Mouse (Mus musculus): Measurements from ENCODE around the gene Olfr54. TPM values are rescaled to one million over a fixed set of nuclear protein-coding genes. Genes with fewer than 3 reads are reported as not detected.
A peak's percentile ranks its signal among the peaks of the same experiment; 100 is the strongest.
"Not testable (repeated sequence)": the region's sequence is repeated elsewhere in the genome, so short reads cannot be mapped to it uniquely, and the experiment has no call there.

The Olfr54 gene
- polyA plus RNA-seq, 1 experiment from 2014 or later = not detected

GRCm38 (mm10) chr11:51035951-51036350 lies 21.9 kb downstream of the Olfr54 start:
- WGBS = 88% methylated on average over 2 of the region's 2 CpGs
- H3K4me3 ChIP-seq (replicated peaks) = no peak overlapping the region
- no peaks in the 10 kb centered on the region for H3K27me3 ChIP-seq

GRCm38 (mm10) chr11:51044776-51045175 lies 30.7 kb downstream of the Olfr54 start:
- H3K9me3 ChIP-seq; H3K4me2 ChIP-seq (replicated peaks); H3K36me3 ChIP-seq; ATAC-seq; H3K27me3 ChIP-seq; H3K27ac ChIP-seq; H3K4me1 ChIP-seq (replicated peaks); H3K4me3 ChIP-seq (replicated peaks); H3K9ac ChIP-seq (replicated peaks): not testable (repeated sequence)
- 84% methylated on average over 3 of the region's 3 CpGs for WGBS

More at GRCm38 (mm10) chr11:51035951-51036350, 21.9 kb downstream of the Olfr54 start:
- Histone ChIP-seq H3K4me1 (replicated peaks) (no peaks in the 10 kb centered on the region), H3K9ac (replicated peaks) (no peak overlapping the region), H3K4me2 (replicated peaks) (no peak overlapping the region), H3K27ac (no peak overlapping the region), H3K9me3 (no peaks in the 10 kb centered on the region), H3K36me3 (no peaks in the 10 kb centered on the region)
- no peak for ATAC-seq

- H3K27me3 ChIP-seq; H3K9ac ChIP-seq (replicated peaks); H3K4me2 ChIP-seq (replicated peaks); ATAC-seq; H3K4me1 ChIP-seq (replicated peaks); H3K36me3 ChIP-seq; H3K27ac ChIP-seq; H3K9me3 ChIP-seq; H3K4me3 ChIP-seq (replicated peaks): not testable (repeated sequence)
- 79% methylated on average over 3 of the region's 3 CpGs for WGBS
These were observed 33.8 kb downstream of the Olfr54 start, which contains the start of gene Olfr1375 for GRCm38 (mm10) chr11:51047809-51048208. Olfr1375 (plus strand) TSS chr11:51048109.

- H3K9ac ChIP-seq (replicated peaks) = no peak overlapping the region
- H3K27ac ChIP-seq = no peak overlapping the region
- no peak overlapping the region for H3K4me2 ChIP-seq (replicated peaks)
- H3K4me1 ChIP-seq (replicated peaks) = no peaks in the 10 kb centered on the region
- no peak for ATAC-seq
- no peak overlapping the region for H3K4me3 ChIP-seq (replicated peaks)
- H3K27me3 ChIP-seq = no peaks in the 10 kb centered on the region
- no peaks in the 10 kb centered on the region for H3K36me3 ChIP-seq
- WGBS = 68% methylated on average over 2 of the region's 2 CpGs
- H3K9me3 ChIP-seq = no peaks in the 10 kb centered on the region
These were observed 37.6 kb downstream of the Olfr54 start for GRCm38 (mm10) chr11:51051678-51052077.

GRCm38 (mm10) chr11:51053230-51053629 lies 39.2 kb downstream of the Olfr54 start:
- Histone ChIP-seq H3K27ac (no peak overlapping the region), H3K9ac (replicated peaks) (no peak overlapping the region), H3K36me3 (no peaks in the 10 kb centered on the region), H3K4me1 (replicated peaks) (no peaks in the 10 kb centered on the region), H3K4me2 (replicated peaks) (no peak overlapping the region), H3K27me3 (no peaks in the 10 kb centered on the region), H3K4me3 (replicated peaks) (no peak overlapping the region), H3K9me3 (no peaks in the 10 kb centered on the region)
- no peak for ATAC-seq
- 57% methylated on average over 3 of the region's 3 CpGs for WGBS

- peak within 1 kb of the TSS; percentile 80 for H3K9ac ChIP-seq (replicated peaks)
- no peak within 1 kb of the TSS for H3K27ac ChIP-seq
- H3K9me3 ChIP-seq = no peaks in the 10 kb centered on the region
- H3K36me3 ChIP-seq = peaks cover 31% of the 10 kb centered on the region
- H3K4me3 ChIP-seq (replicated peaks) = peak within 1 kb of the TSS; percentile 80
- peaks cover 13% of the 10 kb centered on the region for H3K4me1 ChIP-seq (replicated peaks)
- no peaks in the 10 kb centered on the region for H3K27me3 ChIP-seq
- under 1% methylated on average over 32 of the region's 32 CpGs for WGBS
- H3K4me2 ChIP-seq (replicated peaks) = peak within 1 kb of the TSS; percentile 85
- ATAC-seq = peak; percentile 95
These were observed 45.1 kb downstream of the Olfr54 start, which contains the start of gene Zfp354a for GRCm38 (mm10) chr11:51059151-51059571. Zfp354a (plus strand) TSS chr11:51059257.

DNA sequence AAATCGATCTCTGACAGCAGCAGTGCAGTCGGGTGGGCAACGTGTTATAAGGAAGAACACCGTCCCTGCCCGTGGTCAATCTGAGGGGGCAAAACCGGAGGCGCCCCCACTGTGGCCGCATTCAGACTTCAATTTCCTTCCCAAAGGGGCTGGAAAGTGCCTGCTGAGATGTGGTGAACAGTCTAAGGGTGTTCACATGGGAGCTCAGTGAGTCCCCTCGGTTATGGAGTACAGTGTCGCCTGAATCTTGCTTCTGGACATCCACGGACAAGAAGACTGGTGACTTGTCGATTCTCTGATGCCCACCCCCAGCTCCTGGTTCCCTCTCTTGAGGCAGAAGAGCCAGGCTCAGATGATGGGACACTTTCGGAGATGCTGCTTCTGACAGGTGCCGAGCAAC lies 45.6 kb downstream of the Olfr54 start:
- peak; percentile 57 for ATAC-seq
- peak overlapping the region; percentile 80 for H3K4me3 ChIP-seq (replicated peaks)
- 14% methylated on average over 14 of the region's 14 CpGs for WGBS
- H3K4me2 ChIP-seq (replicated peaks) = peak overlapping the region; percentile 85
- H3K9ac ChIP-seq (replicated peaks) = peak overlapping the region; percentile 80
- peaks cover 35% of the 10 kb centered on the region for H3K36me3 ChIP-seq
- peaks cover 13% of the 10 kb centered on the region for H3K4me1 ChIP-seq (replicated peaks)
- no peaks in the 10 kb centered on the region for H3K9me3 ChIP-seq
- no peaks in the 10 kb centered on the region for H3K27me3 ChIP-seq
- no peak overlapping the region for H3K27ac ChIP-seq

DNA sequence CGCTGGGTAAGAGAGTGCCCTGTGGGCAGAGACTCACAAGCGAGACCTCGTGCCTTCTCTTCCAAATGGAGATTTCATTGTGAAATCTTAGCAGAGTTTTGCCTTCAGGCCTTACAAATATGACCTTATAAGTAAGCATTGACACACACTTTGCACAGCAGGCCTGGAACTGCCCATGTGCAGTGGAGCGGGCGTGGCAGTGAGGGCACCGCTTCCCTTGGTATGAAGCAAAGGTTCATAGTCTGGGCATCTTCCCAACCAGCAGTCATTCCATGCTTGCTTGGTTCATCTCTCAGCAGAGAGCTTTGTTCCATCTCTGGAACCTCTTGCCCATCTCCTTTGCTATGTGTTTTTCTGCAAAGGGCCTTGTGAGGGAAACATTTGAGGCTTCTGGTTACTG lies 46.9 kb downstream of the Olfr54 start:
- ATAC-seq = no peak
- Histone ChIP-seq H3K9me3 (no peaks in the 10 kb centered on the region), H3K27me3 (no peaks in the 10 kb centered on the region), H3K4me1 (replicated peaks) (peaks cover 13% of the 10 kb centered on the region), H3K4me3 (replicated peaks) (no peak overlapping the region), H3K9ac (replicated peaks) (no peak overlapping the region), H3K4me2 (replicated peaks) (no peak overlapping the region), H3K36me3 (peaks cover 47% of the 10 kb centered on the region), H3K27ac (no peak overlapping the region)
- WGBS = 97% methylated on average over 6 of the region's 6 CpGs

DNA sequence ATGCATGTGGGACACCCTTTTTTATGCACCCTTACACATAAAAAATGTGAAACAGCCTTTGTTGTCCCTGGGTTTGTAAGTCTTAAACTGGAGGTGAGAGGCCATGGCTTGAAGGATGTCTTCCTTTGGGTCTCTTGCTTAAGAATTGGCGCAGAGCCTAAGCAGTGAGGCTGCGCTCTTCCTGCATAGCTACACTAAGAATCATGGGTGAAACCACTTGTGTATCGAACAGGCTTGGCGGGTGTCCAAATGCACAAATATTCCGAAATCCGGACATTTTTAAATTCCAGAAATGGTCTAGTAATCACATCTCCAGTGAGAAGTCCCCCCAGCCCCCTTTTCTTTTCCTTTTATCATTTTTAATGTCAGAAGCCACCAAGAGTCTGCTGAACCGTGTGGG lies 49.2 kb downstream of the Olfr54 start:
- H3K9me3 ChIP-seq = no peaks in the 10 kb centered on the region
- no peak overlapping the region for H3K4me2 ChIP-seq (replicated peaks)
- H3K36me3 ChIP-seq = peaks cover 68% of the 10 kb centered on the region
- no peaks in the 10 kb centered on the region for H3K27me3 ChIP-seq
- ATAC-seq = no peak
- no peak overlapping the region for H3K9ac ChIP-seq (replicated peaks)
- H3K27ac ChIP-seq = no peak overlapping the region
- H3K4me1 ChIP-seq (replicated peaks) = peaks cover 13% of the 10 kb centered on the region
- 95% methylated on average over 7 of the region's 7 CpGs for whole genome bisulfite sequencing
- no peak overlapping the region for H3K4me3 ChIP-seq (replicated peaks)

GRCm38 (mm10) chr11:51063841-51064240 lies 49.8 kb downstream of the Olfr54 start:
- no peak overlapping the region for H3K27ac ChIP-seq
- H3K4me1 ChIP-seq (replicated peaks) = peaks cover 13% of the 10 kb centered on the region
- H3K27me3 ChIP-seq = no peaks in the 10 kb centered on the region
- no peak overlapping the region for H3K9ac ChIP-seq (replicated peaks)
- peaks cover 74% of the 10 kb centered on the region for H3K36me3 ChIP-seq
- 97% methylated on average over 8 of the region's 8 CpGs for WGBS
- H3K4me2 ChIP-seq (replicated peaks) = no peak overlapping the region
- ATAC-seq = no peak
- H3K9me3 ChIP-seq = no peaks in the 10 kb centered on the region
- no peak overlapping the region for H3K4me3 ChIP-seq (replicated peaks)

Other genes with a start within 250 kb of the Olfr54 start
- gene Zfp354c, start 186.5 kb upstream of the Olfr54 start, polyA plus RNA-seq (2015; fragmentation: Nextera tagmentation; extraction: Ambion mirVana) = 54.6 and 55.4 TPM in 2 replicates
- gene Zfp879, start 172.7 kb upstream of the Olfr54 start, polyA plus RNA-seq (2015; fragmentation: Nextera tagmentation; extraction: Ambion mirVana) = 1.2 and 1.4 TPM in 2 replicates
- gene Grm6, start 163.6 kb upstream of the Olfr54 start, polyA plus RNA-seq (2015; fragmentation: Nextera tagmentation; extraction: Ambion mirVana) = 0.08 TPM in 1 of 2 replicates, not detected in the other
- gene Zfp454, start 126.6 kb upstream of the Olfr54 start, polyA plus RNA-seq (2015; fragmentation: Nextera tagmentation; extraction: Ambion mirVana) = 16.7 TPM in 2 replicates
- 51.9 and 53.2 TPM in 2 replicates for gene Zfp2, start 98.1 kb upstream of the Olfr54 start, polyA plus RNA-seq (2015; fragmentation: Nextera tagmentation; extraction: Ambion mirVana)
- 2.9 TPM in 2 replicates for gene Zfp354b, start 82.6 kb upstream of the Olfr54 start, polyA plus RNA-seq (2015; fragmentation: Nextera tagmentation; extraction: Ambion mirVana)
- gene 4933414I15Rik, start 70.5 kb upstream of the Olfr54 start, polyA plus RNA-seq (2015; fragmentation: Nextera tagmentation; extraction: Ambion mirVana) = not detected in 2 replicates
- not detected in 2 replicates for gene Prop1, start 60.5 kb upstream of the Olfr54 start, polyA plus RNA-seq (2015; fragmentation: Nextera tagmentation; extraction: Ambion mirVana)
- gene Olfr1378, start 47.7 kb upstream of the Olfr54 start, polyA plus RNA-seq (2015; fragmentation: Nextera tagmentation; extraction: Ambion mirVana) = not detected in 2 replicates
- not detected in 2 replicates for gene Olfr1377, start 32.3 kb upstream of the Olfr54 start, polyA plus RNA-seq (2015; fragmentation: Nextera tagmentation; extraction: Ambion mirVana)
- gene Olfr51, start 10.6 kb upstream of the Olfr54 start, polyA plus RNA-seq (2015; fragmentation: Nextera tagmentation; extraction: Ambion mirVana) = not detected in 2 replicates
- not detected in 2 replicates for gene Olfr1375, start 33.9 kb downstream of the Olfr54 start, polyA plus RNA-seq (2015; fragmentation: Nextera tagmentation; extraction: Ambion mirVana)
- gene Zfp354a, start 45.0 kb downstream of the Olfr54 start, polyA plus RNA-seq (2015; fragmentation: Nextera tagmentation; extraction: Ambion mirVana) = 11.3 and 11.6 TPM in 2 replicates
- not detected in 2 replicates for gene Gm12569, start 206.2 kb downstream of the Olfr54 start, polyA plus RNA-seq (2015; fragmentation: Nextera tagmentation; extraction: Ambion mirVana)
- gene Clk4, start 247.5 kb downstream of the Olfr54 start, polyA plus RNA-seq (2015; fragmentation: Nextera tagmentation; extraction: Ambion mirVana) = 154 and 164 TPM in 2 replicates
- 0.31 TPM in 1 of 2 replicates, not detected in the other for gene BC049762, start 248.8 kb downstream of the Olfr54 start, polyA plus RNA-seq (2015; fragmentation: Nextera tagmentation; extraction: Ambion mirVana)

All from midbrain, embryonic 13.5 days (tissue).